Mouse (Mus musculus) embryonic fibroblast, embryonic 13.5 days (primary cell): ENCODE measurements at regions not wholly inside any gene's neighbourhood (a gene's known extent, or its start where the extent isn't known, plus 50 kb on each side); places are given as distances from the start of the nearest gene placed in this dataset.

Experiments
- CTCF ChIP-seq: IDR thresholded peaks from 2 replicates; pipeline ENCODE4 v1.5.1; 2011; ENCODE audit warnings: mild to moderate bottlenecking, control low read depth, low read length, moderate library complexity, borderline replicate concordance; ENCODE audit not compliant: insufficient read depth
- POLR2A ChIP-seq: IDR thresholded peaks from 2 replicates; pipeline ENCODE4 v1.6.1; 2011; ENCODE audit warnings: low read depth, mild to moderate bottlenecking, control low read depth, low read length, moderate library complexity

GRCm38 (mm10) chr11:7289242-7289938 lies 75.7 kb upstream of the Igfbp3 start:
- TF ChIP-seq CTCF (no peak), POLR2A (no peak)
